Mouse (Mus musculus) hematopoietic stem cell, adult 5-6 weeks (primary cell): Measurements from ENCODE around the gene Dzip1l. TPM values are rescaled to one million over a fixed set of nuclear protein-coding genes. Genes with fewer than 3 reads are reported as not detected.
A peak's percentile ranks its signal among the peaks of the same experiment; 100 is the strongest.
"Not testable (repeated sequence)": the region's sequence is repeated elsewhere in the genome, so short reads cannot be mapped to it uniquely, and the experiment has no call there.

Experiments used
- ATAC-seq, 2 experiments: fragments of 125-278 bp in 1 of 2; replicated peaks in 1 of 2; 2 replicates each; pipeline ENCODE4 v1.8.0; 2016 to 2017; ENCODE audit warnings: inconsistent platforms in 2 of 2, mild to moderate bottlenecking in 2 of 2, moderate number of reproducible peaks in 2 of 2, low read depth in 1 of 2, moderate TSS enrichment in 1 of 2; ENCODE audit not compliant: low FRiP score in 2 of 2, poor library complexity in 2 of 2, severe bottlenecking in 2 of 2, insufficient read depth in 1 of 2, low TSS enrichment in 1 of 2
- total RNA-seq: library from RNA; stranded (forward); fragments of 172-1452, 232-1000 nt; gene quantifications from 2 replicates; pipeline ENCODE4 v1.2.3, GENCODE M21; 2017

Gene Dzip1l
- total RNA-seq: 0.06 TPM in 1 of 2 replicates, not detected in the other

- ATAC-seq: peak in 1 of 2 experiments; percentile 48; a peak in 1 of 4 replicates
These were observed at the start of gene Dzip1l for GRCm38 (mm10) chr9:99629281-99630011. Gene Dzip1l, plus strand, starts transcription at chr9:99629496.

- peak; percentile 58 to 66; a peak in 2 of 4 replicates for ATAC-seq
These were observed 48.6 kb upstream of the Dzip1l start for GRCm38 (mm10) chr9:99580655-99581054.

GRCm38 (mm10) chr9:99587505-99588202, 41.6 kb upstream of the Dzip1l start:
- peak; percentile 65 to 68 for ATAC-seq

GRCm38 (mm10) chr9:99591144-99591543, 38.2 kb upstream of the Dzip1l start:
- no peak for ATAC-seq

GRCm38 (mm10) chr9:99599127-99599526, 30.2 kb upstream of the Dzip1l start:
- not testable (repeated sequence) for ATAC-seq

GRCm38 (mm10) chr9:99603566-99603965, 25.7 kb upstream of the Dzip1l start:
- no peak for ATAC-seq

- ATAC-seq: no peak
These were observed 17.1 kb upstream of the Dzip1l start, which contains the start of gene A4gnt for GRCm38 (mm10) chr9:99612202-99612601. Gene A4gnt, plus strand, starts transcription at chr9:99612502.

- ATAC-seq: no peak
These were observed 9.6 kb upstream of the Dzip1l start for GRCm38 (mm10) chr9:99619688-99620087.

GRCm38 (mm10) chr9:99620196-99620595, 9.1 kb upstream of the Dzip1l start:
- no peak for ATAC-seq

- no peak for ATAC-seq
These were observed 7.3 kb upstream of the Dzip1l start for GRCm38 (mm10) chr9:99622034-99622433.

- no peak for ATAC-seq
These were observed 6.3 kb upstream of the Dzip1l start for GRCm38 (mm10) chr9:99622966-99623365.

GRCm38 (mm10) chr9:99624117-99624516, 5.2 kb upstream of the Dzip1l start:
- ATAC-seq: no peak

GRCm38 (mm10) chr9:99628581-99628980, 715 bp upstream of the Dzip1l start:
- ATAC-seq: no peak

GRCm38 (mm10) chr9:99630071-99630470, 775 bp downstream of the Dzip1l start:
- ATAC-seq: no peak

- ATAC-seq: no peak
These were observed 1.3 kb downstream of the Dzip1l start for GRCm38 (mm10) chr9:99630528-99631125.

- no peak for ATAC-seq
These were observed 2.5 kb downstream of the Dzip1l start for GRCm38 (mm10) chr9:99631781-99632180.

GRCm38 (mm10) chr9:99632264-99632663, 3.0 kb downstream of the Dzip1l start:
- ATAC-seq: no peak

- no peak for ATAC-seq
These were observed 7.5 kb downstream of the Dzip1l start for GRCm38 (mm10) chr9:99636776-99637175.
